Mouse (Mus musculus): Measurements from ENCODE around the gene Mrps33.

DNA sequence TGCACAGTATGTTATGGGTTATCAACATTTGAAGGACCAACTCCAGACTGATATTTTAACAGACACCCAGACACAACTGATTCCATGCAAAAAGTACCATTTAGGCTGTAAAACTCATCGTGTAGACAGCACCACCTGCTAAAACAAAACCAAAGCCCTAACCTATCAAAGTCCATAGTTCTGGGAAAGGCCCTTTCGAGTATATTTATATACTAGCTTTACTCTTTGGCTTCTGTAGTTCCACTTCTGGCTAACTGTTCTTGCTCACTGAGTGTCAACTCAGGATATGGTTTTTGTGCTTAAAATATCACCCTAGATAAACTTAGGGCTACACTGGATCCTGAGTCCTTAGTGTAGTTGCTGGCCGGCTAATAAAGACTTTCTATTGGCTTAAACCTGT is 10.5 kb upstream of the Mrps33 start:
- TF ChIP-seq MAFK (IDR thresholded peaks at IDR 0.05; ENCODE audit: insufficient read depth, low read depth, low read length) (no peak), HCFC1 (IDR thresholded peaks at IDR 0.05; ENCODE audit: borderline replicate concordance, insufficient read depth, low read length) (no peak), CHD2 (IDR thresholded peaks at IDR 0.05; ENCODE audit: low read depth, low read length) (no peak)

Measured in ES-E14 (cell line).